Mouse (Mus musculus): ENCODE data around the gene Akap2. TPM values are rescaled to one million over a fixed set of nuclear protein-coding genes. Genes with fewer than 3 reads are reported as not detected.

Gene Akap2
- polyA plus RNA-seq, 1 experiment from 2014 or later = 48.5 TPM

- H3K4me2 ChIP-seq = peak overlapping the region; percentile 24
- no peaks in the 10 kb centered on the region for H3K9me3 ChIP-seq (replicated peaks)
- peak overlapping the region; percentile 16; the same call in 1 of the 2 replicates for H3K9ac ChIP-seq
- no peaks in the 10 kb centered on the region for H3K36me3 ChIP-seq
- H3K4me3 ChIP-seq = no peak overlapping the region
- WGBS = 21% methylated on average over 10 of the region's 10 CpGs
- no peaks in the 10 kb centered on the region for H3K27me3 ChIP-seq
- ATAC-seq (replicated peaks; ENCODE audit: insufficient number of reproducible peaks, insufficient read depth, low FRiP score, low read depth) = peak; percentile 73
- H3K4me1 ChIP-seq (replicated peaks) = peaks cover 50% of the 10 kb centered on the region
- H3K27ac ChIP-seq = peak overlapping the region; percentile 82
Measured at GRCm38 (mm10) chr4:57798286-57799018, 81.0 kb downstream of the Akap2 start.

GRCm38 (mm10) chr4:57799297-57799696, 81.8 kb downstream of the Akap2 start:
- peaks cover 41% of the 10 kb centered on the region for H3K4me1 ChIP-seq (replicated peaks)
- WGBS = 25% methylated on average over 1 of the region's 1 CpGs
- no peak overlapping the region for H3K4me2 ChIP-seq
- no peak for ATAC-seq (replicated peaks; ENCODE audit: insufficient number of reproducible peaks, insufficient read depth, low FRiP score, low read depth)
- H3K27me3 ChIP-seq = no peaks in the 10 kb centered on the region
- H3K27ac ChIP-seq = peak overlapping the region; percentile 82
- H3K4me3 ChIP-seq = no peak overlapping the region
- H3K9me3 ChIP-seq (replicated peaks) = no peaks in the 10 kb centered on the region
- H3K36me3 ChIP-seq = 0 out of 2 replicates have a peak, but pooled peaks cover 1% of the 10 kb centered on the region
- H3K9ac ChIP-seq = no peak overlapping the region

- Histone ChIP-seq H3K27me3 (no peaks in the 10 kb centered on the region), H3K9ac (no peak overlapping the region), H3K9me3 (replicated peaks) (no peaks in the 10 kb centered on the region), H3K4me3 (no peak overlapping the region), H3K36me3 (0 out of 2 replicates have a peak, but pooled peaks cover 4% of the 10 kb centered on the region), H3K4me1 (replicated peaks) (peaks cover 43% of the 10 kb centered on the region), H3K4me2 (no peak overlapping the region), H3K27ac (peak overlapping the region; percentile 55)
- 45% methylated on average over 7 of the region's 7 CpGs for WGBS
- ATAC-seq (replicated peaks; ENCODE audit: insufficient number of reproducible peaks, insufficient read depth, low FRiP score, low read depth) = no peak
Measured at GRCm38 (mm10) chr4:57801239-57801638, 83.8 kb downstream of the Akap2 start.

- H3K4me1 ChIP-seq (replicated peaks) = peaks cover 43% of the 10 kb centered on the region
- H3K9me3 ChIP-seq (replicated peaks) = no peaks in the 10 kb centered on the region
- H3K36me3 ChIP-seq = 0 out of 2 replicates have a peak, but pooled peaks cover 4% of the 10 kb centered on the region
- H3K4me3 ChIP-seq = no peak overlapping the region
- H3K27me3 ChIP-seq = no peaks in the 10 kb centered on the region
- 91% methylated on average over 5 of the region's 5 CpGs for WGBS
- H3K27ac ChIP-seq = 0 out of 2 replicates have a peak overlapping the region, but pooled peaks have one; percentile 24
- ATAC-seq (replicated peaks; ENCODE audit: insufficient number of reproducible peaks, insufficient read depth, low FRiP score, low read depth) = no peak
- no peak overlapping the region for H3K9ac ChIP-seq
- H3K4me2 ChIP-seq = no peak overlapping the region
Measured at GRCm38 (mm10) chr4:57801986-57802385, 84.5 kb downstream of the Akap2 start.

GRCm38 (mm10) chr4:57802411-57802810, 85.0 kb downstream of the Akap2 start:
- Histone ChIP-seq H3K4me1 (replicated peaks) (peaks cover 43% of the 10 kb centered on the region), H3K27ac (0 out of 2 replicates have a peak overlapping the region, but pooled peaks have one; percentile 24), H3K36me3 (0 out of 2 replicates have a peak, but pooled peaks cover 4% of the 10 kb centered on the region), H3K9ac (no peak overlapping the region), H3K4me2 (no peak overlapping the region), H3K4me3 (no peak overlapping the region), H3K9me3 (replicated peaks) (no peaks in the 10 kb centered on the region), H3K27me3 (no peaks in the 10 kb centered on the region)
- ATAC-seq (replicated peaks; ENCODE audit: insufficient number of reproducible peaks, insufficient read depth, low FRiP score, low read depth) = no peak
- WGBS = 57% methylated on average over 3 of the region's 3 CpGs

- H3K36me3 ChIP-seq = peaks cover 4% of the 10 kb centered on the region; the same call in 1 of the 2 replicates
- H3K27me3 ChIP-seq = no peaks in the 10 kb centered on the region
- peak overlapping the region; percentile 52 for H3K27ac ChIP-seq
- 36% methylated on average over 6 of the region's 6 CpGs for WGBS
- no peaks in the 10 kb centered on the region for H3K9me3 ChIP-seq (replicated peaks)
- H3K4me1 ChIP-seq (replicated peaks) = peaks cover 26% of the 10 kb centered on the region
- H3K4me3 ChIP-seq = no peak overlapping the region
- ATAC-seq (replicated peaks; ENCODE audit: insufficient number of reproducible peaks, insufficient read depth, low FRiP score, low read depth) = no peak
- H3K4me2 ChIP-seq = no peak overlapping the region
- H3K9ac ChIP-seq = no peak overlapping the region
Measured at GRCm38 (mm10) chr4:57804902-57805301, 87.4 kb downstream of the Akap2 start.

- H3K27ac ChIP-seq = no peak overlapping the region
- H3K4me1 ChIP-seq (replicated peaks) = peaks cover 37% of the 10 kb centered on the region
- no peak overlapping the region for H3K9ac ChIP-seq
- WGBS = 72% methylated on average over 4 of the region's 4 CpGs
- no peak for ATAC-seq (replicated peaks; ENCODE audit: insufficient number of reproducible peaks, insufficient read depth, low FRiP score, low read depth)
- H3K4me2 ChIP-seq = no peak overlapping the region
- H3K9me3 ChIP-seq (replicated peaks) = no peaks in the 10 kb centered on the region
- H3K4me3 ChIP-seq = no peak overlapping the region
- peaks cover 2% of the 10 kb centered on the region; the same call in 1 of the 2 replicates for H3K36me3 ChIP-seq
- no peaks in the 10 kb centered on the region for H3K27me3 ChIP-seq
Measured at GRCm38 (mm10) chr4:57809449-57809848, 92.0 kb downstream of the Akap2 start.

- Histone ChIP-seq H3K27ac (peak overlapping the region; percentile 91), H3K9me3 (replicated peaks) (no peaks in the 10 kb centered on the region), H3K4me3 (no peak overlapping the region), H3K9ac (no peak overlapping the region), H3K36me3 (no peaks in the 10 kb centered on the region; the same call in 1 of the 2 replicates), H3K4me1 (replicated peaks) (peaks cover 31% of the 10 kb centered on the region), H3K4me2 (no peak overlapping the region), H3K27me3 (no peaks in the 10 kb centered on the region)
- WGBS = 85% methylated on average over 1 of the region's 1 CpGs
- ATAC-seq (replicated peaks; ENCODE audit: insufficient number of reproducible peaks, insufficient read depth, low FRiP score, low read depth) = no peak
Measured at GRCm38 (mm10) chr4:57812075-57812474, 94.6 kb downstream of the Akap2 start.

- ATAC-seq (replicated peaks; ENCODE audit: insufficient number of reproducible peaks, insufficient read depth, low FRiP score, low read depth) = peak; percentile 92
- H3K4me3 ChIP-seq = no peak overlapping the region
- peak overlapping the region; percentile 91 for H3K27ac ChIP-seq
- WGBS = 14% methylated on average over 7 of the region's 7 CpGs
- no peaks in the 10 kb centered on the region; the same call in 1 of the 2 replicates for H3K36me3 ChIP-seq
- H3K4me2 ChIP-seq = 0 out of 2 replicates have a peak overlapping the region, but pooled peaks have one; percentile 3
- H3K9me3 ChIP-seq (replicated peaks) = no peaks in the 10 kb centered on the region
- H3K4me1 ChIP-seq (replicated peaks) = peaks cover 31% of the 10 kb centered on the region
- H3K27me3 ChIP-seq = no peaks in the 10 kb centered on the region
- no peak overlapping the region for H3K9ac ChIP-seq
Measured at GRCm38 (mm10) chr4:57812916-57813575, 95.6 kb downstream of the Akap2 start.

GRCm38 (mm10) chr4:57813576-57813945, 96.1 kb downstream of the Akap2 start:
- Histone ChIP-seq H3K9ac (no peak overlapping the region), H3K27me3 (no peaks in the 10 kb centered on the region), H3K27ac (peak overlapping the region; percentile 91), H3K4me3 (no peak overlapping the region), H3K9me3 (replicated peaks) (no peaks in the 10 kb centered on the region), H3K4me2 (no peak overlapping the region), H3K4me1 (replicated peaks) (peaks cover 31% of the 10 kb centered on the region), H3K36me3 (no peaks in the 10 kb centered on the region; the same call in 1 of the 2 replicates)
- ATAC-seq (replicated peaks; ENCODE audit: insufficient number of reproducible peaks, insufficient read depth, low FRiP score, low read depth) = no peak
- WGBS = 64% methylated on average over 4 of the region's 4 CpGs

GRCm38 (mm10) chr4:57815355-57815754, 97.9 kb downstream of the Akap2 start:
- Histone ChIP-seq H3K9me3 (replicated peaks) (no peaks in the 10 kb centered on the region), H3K4me2 (no peak overlapping the region), H3K9ac (no peak overlapping the region), H3K4me3 (no peak overlapping the region), H3K36me3 (no peaks in the 10 kb centered on the region), H3K4me1 (replicated peaks) (peaks cover 30% of the 10 kb centered on the region), H3K27me3 (no peaks in the 10 kb centered on the region), H3K27ac (no peak overlapping the region)
- no peak for ATAC-seq (replicated peaks; ENCODE audit: insufficient number of reproducible peaks, insufficient read depth, low FRiP score, low read depth)
- WGBS = 84% methylated on average over 2 of the region's 2 CpGs
